Mouse (Mus musculus) cerebral cortex, adult 2 months (tissue): Measurements from ENCODE around the gene Oxld1.

Experiments
- WGBS: fragments of 180-500 bp; shearing (Covaris S2); methylation state at CpG from one replicate; pipeline ENCODE4 v1.1.7; 2018; 5-methylcytosine and 5-hydroxymethylcytosine counted together

Gene Oxld1

GRCm38 (mm10) chr11:120457772-120458751 is at the start of gene Oxld1, which contains the start of gene Ccdc137:
Oxld1 (minus strand) TSS chr11:120458068.
Ccdc137 (plus strand) TSS chr11:120458115.
- 2% methylated on average over 62 of the region's 62 CpGs for WGBS

GRCm38 (mm10) chr11:120506899-120507298 is 49.0 kb upstream of the Oxld1 start:
- WGBS, result 72% methylated on average over 4 of the region's 4 CpGs

GRCm38 (mm10) chr11:120505661-120506060 is 47.8 kb upstream of the Oxld1 start:
- 87% methylated on average over 3 of the region's 3 CpGs for WGBS

GRCm38 (mm10) chr11:120501701-120502100 is 43.8 kb upstream of the Oxld1 start:
- 80% methylated on average over 4 of the region's 4 CpGs for WGBS

- 56% methylated on average over 6 of the region's 6 CpGs for WGBS
Observed at GRCm38 (mm10) chr11:120501018-120501417, 43.1 kb upstream of the Oxld1 start.

- WGBS, result 21% methylated on average over 3 of the region's 3 CpGs
Observed at GRCm38 (mm10) chr11:120500357-120500756, 42.5 kb upstream of the Oxld1 start.

GRCm38 (mm10) chr11:120499894-120500293 is 42.0 kb upstream of the Oxld1 start:
- WGBS, result 85% methylated on average over 6 of the region's 6 CpGs

GRCm38 (mm10) chr11:120498891-120499290 is 41.0 kb upstream of the Oxld1 start:
- 77% methylated on average over 5 of the region's 5 CpGs for WGBS

GRCm38 (mm10) chr11:120498226-120498625 is 40.4 kb upstream of the Oxld1 start:
- WGBS, result 93% methylated on average over 12 of the region's 12 CpGs

- WGBS, result 88% methylated on average over 3 of the region's 3 CpGs
Observed at GRCm38 (mm10) chr11:120497436-120497835, 39.6 kb upstream of the Oxld1 start.

GRCm38 (mm10) chr11:120493911-120494310 is 36.0 kb upstream of the Oxld1 start:
- 93% methylated on average over 3 of the region's 3 CpGs for WGBS

GRCm38 (mm10) chr11:120493351-120493750 is 35.5 kb upstream of the Oxld1 start:
- 51% methylated on average over 3 of the region's 3 CpGs for WGBS

- 22% methylated on average over 3 of the region's 3 CpGs for WGBS
Observed at GRCm38 (mm10) chr11:120492878-120493203, 35.0 kb upstream of the Oxld1 start.

- under 1% methylated on average over 48 of the region's 48 CpGs for WGBS
Observed at GRCm38 (mm10) chr11:120492024-120492877, 34.4 kb upstream of the Oxld1 start.

- under 1% methylated on average over 35 of the region's 35 CpGs for WGBS
Observed at GRCm38 (mm10) chr11:120491317-120492023, 33.6 kb upstream of the Oxld1 start, which contains the start of gene Slc25a10. Slc25a10 (plus strand) TSS chr11:120491840.

GRCm38 (mm10) chr11:120490291-120491046 is 32.6 kb upstream of the Oxld1 start:
- 24% methylated on average over 4 of the region's 4 CpGs for WGBS

- WGBS, result 58% methylated on average over 4 of the region's 4 CpGs
Observed at GRCm38 (mm10) chr11:120489054-120489761, 31.3 kb upstream of the Oxld1 start.

- 60% methylated on average over 4 of the region's 4 CpGs for WGBS
Observed at GRCm38 (mm10) chr11:120488516-120488915, 30.6 kb upstream of the Oxld1 start.

- 5% methylated on average over 10 of the region's 10 CpGs for WGBS
Observed at GRCm38 (mm10) chr11:120485251-120485650, 27.4 kb upstream of the Oxld1 start.
